Mouse (Mus musculus) right cerebral cortex, postnatal 36 days (tissue): ENCODE measurements around the gene Bcl11b.

Experiments used
- DNase-seq, 2 experiments: peaks; one replicate each; pipeline ENCODE4 v3.0.0; 2022; ENCODE audit warnings: low spot score in 2 of 2, mixed read lengths in 1 of 2

Bcl11b gene

DNA sequence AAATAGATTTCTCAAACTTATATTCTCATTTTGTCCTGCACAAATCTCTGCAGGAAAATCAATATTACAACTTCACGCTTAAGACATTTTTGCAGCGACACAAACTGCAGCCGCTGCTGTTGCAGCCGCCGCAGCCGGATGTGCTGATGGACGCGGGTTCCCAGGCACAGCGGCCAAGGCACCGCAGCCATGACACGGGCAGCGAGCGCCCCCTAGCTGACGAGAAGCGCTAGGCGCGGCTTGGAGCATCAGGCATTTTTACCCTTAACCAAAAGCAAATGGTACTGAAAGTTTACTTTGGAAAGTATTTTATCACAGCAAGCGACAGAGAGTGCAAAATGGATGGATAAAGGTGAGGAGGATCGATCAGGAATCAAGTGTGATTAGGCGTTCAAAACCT is 4.7 kb downstream of the Bcl11b start:
- peak; percentile 79 to 82 for DNase-seq

DNA sequence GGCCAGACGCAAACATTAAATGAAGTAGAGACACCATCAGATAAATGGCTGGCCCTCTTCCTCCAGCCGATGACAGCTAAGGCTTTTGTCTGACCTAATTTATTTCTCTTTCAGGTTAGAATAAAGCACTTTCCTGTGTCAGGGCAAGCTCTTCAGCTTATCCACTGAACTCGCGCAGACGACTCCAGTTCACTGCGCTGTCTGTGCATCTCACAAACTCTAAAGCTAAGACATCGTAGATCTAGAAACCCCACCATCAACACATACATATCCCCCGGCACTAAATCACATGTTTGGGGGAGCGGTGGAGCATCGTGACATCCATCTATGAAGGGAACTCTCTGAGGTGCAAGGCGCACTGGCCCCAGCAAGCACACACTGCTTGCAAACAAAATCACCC is 5.5 kb downstream of the Bcl11b start:
- DNase-seq, result no peak

DNA sequence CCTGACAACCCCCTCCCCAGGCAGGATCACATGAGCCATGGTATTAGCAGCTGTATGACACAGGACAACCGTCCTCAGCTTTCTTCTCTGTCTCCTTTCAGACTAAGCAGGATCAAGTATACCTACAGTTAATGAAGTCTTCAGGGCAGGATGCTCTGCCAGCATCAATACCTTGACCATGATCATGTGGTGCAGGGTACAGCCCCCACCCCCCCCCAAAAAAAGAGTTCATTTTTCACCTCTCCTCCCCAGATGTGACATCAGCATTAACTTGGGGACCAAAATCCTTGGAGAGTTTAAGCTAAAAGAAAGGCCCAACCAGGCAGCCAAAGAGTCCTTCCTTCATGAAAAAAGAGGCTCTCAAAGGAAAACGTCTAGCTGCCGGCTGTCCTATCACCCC is 6.2 kb downstream of the Bcl11b start:
- no peak for DNase-seq

DNA sequence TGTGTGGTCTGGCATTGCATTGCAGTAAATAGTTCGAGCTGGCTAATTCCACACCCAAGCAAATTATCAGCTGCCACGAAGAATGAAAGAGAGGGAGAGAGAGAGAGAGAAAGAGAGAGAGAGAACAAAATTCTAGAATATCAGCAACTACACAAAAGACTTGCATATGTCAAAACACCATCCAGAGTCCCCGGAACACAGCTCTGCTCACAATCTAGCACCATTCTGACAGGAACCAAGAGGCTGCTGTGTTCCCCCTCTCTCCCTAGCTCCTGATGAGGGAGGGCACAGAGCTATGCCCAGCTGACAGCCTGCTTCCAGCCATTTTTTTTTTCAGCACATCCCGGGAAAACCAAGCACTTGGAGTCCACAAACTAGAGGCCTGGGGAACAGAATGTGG is 6.6 kb downstream of the Bcl11b start:
- DNase-seq, result no peak

DNA sequence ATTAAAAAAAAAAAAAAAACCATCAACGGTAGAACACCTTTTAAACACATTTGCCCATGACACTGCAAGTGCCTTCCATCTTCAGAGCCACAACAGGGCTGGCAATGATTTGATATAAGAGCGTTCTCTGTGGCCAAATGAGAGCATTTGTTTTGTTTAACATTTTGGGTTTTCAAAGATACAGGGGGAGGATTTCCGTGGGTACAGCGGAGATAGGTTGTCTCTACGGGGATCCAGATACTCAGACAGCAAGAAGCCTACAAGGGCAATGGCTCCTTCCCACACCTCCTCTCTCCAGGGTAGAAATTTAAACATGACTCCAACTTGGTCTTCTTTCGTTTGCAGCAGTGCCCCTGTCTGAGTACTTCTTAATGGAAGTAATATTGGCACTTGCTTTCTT is 7.2 kb downstream of the Bcl11b start:
- no peak for DNase-seq

DNA sequence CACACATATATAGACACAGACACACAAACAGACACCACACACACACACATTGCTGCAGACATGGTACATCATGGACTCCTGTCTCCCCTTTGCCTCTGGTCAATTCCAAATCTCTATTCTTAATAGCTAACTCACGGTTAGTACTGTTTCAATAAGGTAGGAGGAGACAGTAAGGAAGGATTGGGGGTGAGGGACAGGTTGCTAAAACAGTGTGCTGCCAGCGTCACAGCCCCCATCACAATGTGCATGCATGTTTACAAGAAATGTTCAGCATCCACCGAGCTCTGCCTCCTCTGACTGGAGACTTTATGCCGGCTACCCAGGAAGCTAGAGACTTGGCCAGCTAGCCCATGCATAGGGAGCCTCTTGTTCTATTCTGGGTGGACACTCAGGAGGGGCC is 9.0 kb downstream of the Bcl11b start:
- DNase-seq, result no peak

DNA sequence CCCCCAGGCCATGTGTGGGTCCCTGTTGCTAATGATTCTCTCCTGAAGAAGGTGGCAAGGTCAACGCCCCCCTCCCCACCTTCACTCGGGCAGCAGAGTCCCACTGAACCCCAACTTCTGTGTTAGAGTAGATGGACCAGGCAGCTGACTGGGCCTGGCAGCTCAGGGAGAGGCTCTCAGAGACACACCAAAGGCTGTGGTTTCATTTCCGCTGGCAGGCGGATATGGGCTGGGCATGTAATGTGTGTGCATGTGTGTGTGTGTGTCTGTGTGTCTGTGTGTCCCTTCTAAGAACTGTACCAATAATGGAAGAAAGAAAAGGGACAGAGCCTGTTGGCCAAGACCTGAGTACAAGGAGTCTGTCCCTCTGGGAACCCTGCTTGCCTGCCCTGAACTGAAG is 10.4 kb downstream of the Bcl11b start:
- DNase-seq, result no peak

DNA sequence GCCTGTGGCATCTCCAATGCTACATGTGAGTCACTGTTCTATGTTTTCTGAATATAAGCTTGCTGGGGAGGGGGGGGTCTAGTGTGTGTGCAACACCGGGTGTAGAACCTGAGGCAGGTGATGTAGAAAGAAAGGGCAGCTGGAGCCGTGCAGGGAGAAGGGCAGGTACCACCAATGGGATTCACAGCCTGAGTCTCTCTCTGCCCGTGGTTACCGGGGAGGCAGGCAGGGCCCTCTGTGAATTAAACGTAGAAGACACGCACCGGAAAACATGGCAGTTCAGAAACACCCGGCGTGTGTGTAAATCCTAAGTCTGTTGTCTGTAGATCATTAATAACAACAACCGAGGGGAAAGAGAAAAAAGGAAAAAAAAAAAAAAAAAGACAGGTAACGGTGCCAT is 12.2 kb downstream of the Bcl11b start:
- DNase-seq, result no peak

DNA sequence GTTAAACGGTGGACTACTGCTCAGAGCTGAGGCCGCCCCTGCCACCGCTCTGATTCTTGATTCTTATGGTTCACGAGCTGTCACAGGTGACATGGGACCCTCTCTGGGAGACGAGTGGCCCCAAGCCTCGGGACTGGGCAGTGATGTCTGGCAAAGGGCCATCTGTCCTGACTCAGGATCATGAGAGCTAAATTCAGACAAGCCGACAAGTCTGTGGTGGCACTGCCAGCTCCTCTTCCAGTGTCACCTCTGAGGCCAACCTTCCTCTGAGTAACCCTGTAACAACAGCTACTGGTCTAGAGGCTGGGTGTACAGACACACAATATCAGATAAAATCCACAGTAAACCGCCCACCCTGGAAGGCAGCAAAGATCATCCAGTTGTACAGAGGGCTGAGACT is 20.2 kb downstream of the Bcl11b start:
- no peak for DNase-seq

DNA sequence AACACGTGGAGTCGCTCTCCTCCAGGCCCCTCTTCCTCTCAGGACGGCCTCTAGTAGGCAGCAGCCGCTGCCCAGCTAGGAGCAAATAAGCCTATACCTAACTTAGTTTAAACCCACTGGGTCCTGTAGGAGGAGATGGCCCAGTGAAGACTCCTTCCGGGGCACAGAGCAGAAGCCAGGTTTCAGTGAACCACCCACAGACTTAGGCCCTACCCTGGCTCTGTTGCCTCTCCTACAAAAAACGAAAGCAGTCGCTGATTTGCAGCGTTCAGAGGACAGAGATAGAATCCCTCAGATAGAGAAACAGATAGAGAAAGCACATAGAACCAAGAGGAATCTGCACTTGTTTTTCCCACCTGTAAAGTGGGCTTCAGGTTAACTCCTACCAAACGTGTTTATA is 21.1 kb downstream of the Bcl11b start:
- DNase-seq, result no peak

DNA sequence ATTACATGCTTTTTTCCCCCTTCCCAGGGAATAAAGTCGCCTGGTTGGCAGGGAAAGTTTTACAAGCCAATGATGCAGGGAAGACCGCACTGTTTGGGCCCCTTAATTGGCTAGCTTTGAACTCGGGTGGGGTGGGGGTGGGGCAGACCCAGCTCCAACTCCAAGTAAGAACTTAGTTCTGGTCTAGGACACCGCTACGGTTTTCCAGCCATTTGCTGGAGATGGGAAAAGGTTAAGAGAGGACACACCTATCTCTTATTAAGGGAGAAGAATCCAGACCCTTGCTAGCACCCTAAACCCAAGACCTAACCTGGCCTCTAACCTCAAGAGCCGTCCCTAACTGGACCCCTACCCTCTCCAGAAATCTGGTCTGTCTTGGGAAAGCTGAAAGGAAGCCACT is 22.2 kb downstream of the Bcl11b start:
- no peak for DNase-seq

DNA sequence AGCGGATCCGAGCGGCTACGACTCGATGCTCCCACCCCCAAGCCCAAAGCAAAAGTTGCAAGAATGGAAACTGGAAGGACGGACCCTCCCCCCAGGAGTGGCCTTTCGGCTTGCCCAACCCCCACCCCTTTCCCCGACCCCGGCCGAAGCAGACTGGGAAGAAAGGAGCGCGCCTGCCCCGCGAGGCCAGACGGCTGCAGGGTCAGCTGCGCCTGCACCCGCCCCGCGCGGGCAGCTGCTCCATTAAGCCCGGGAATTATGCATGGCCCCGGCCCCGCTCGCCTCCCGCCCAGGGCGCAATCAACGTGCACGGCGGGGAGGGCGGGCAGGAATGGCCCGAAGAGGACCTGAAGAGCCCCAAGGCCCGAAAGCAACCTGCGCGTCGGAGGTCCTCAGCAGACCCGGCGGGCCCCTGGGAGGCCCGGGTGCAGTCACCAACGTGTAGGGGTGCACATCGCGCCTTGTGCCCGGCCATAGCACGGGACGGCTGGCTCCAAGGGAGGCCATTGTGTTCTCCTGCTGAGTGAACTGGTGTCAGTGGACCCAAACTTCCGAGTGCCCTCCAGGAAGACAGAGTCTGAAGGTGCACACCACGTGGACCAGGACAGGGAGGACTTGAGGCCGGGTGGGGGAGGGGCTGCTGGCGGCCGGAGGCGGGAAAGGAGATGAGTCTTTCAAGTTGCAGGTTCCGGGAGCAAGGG is 23.0 kb downstream of the Bcl11b start:
- DNase-seq, result no peak

DNA sequence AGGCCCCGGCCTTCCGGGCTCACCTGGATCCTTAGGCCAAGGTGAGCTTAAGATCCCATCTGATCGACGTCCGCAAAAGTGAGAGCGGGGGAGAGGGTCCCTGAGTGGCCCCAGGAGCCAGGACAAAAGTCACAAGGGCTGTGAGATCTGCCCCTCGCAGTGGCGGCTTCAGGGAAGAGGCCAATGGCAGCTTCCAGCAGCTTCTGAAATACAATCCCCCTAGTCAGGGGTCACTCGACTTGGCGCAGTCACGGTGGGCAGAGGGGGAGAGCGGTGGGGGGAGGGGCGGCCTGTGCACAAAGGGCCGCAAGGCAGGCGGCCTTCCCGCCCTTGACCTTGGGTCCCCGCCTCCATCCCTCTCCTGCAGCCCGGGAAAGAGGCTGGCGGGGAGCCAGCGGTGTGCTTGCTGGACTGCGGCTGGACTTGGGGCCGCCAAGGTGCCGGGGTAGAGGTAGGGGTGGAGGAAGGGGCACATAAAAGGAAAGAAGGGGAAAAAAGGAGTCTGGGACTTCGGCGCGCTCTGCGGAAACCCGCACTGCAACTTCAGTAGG is 23.6 kb downstream of the Bcl11b start:
- DNase-seq, result no peak

DNA sequence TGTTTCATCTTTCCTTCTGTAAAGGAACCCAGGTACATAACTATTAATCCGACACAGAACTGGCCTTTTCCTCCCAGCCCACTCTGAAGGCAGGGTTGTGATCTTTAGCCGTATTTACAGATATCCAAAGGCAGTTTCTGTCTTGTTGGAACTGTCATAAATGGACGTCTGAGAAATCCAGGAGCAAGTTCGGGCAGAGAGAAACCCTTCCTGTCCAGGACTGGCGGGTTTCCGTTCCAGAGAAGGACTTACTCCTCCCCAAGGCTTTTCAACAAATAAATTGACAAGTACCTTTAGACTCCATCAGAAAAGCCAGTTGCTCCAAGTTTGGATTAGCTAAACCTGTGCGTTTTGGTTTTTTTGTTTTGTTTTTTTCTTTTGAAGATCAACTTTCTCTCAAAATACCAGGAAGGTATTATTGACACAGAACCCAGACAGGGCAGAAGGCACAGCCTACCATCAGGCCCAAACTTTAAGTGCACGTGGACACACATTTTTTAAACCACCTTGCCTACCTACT is 24.6 kb downstream of the Bcl11b start:
- no peak for DNase-seq

DNA sequence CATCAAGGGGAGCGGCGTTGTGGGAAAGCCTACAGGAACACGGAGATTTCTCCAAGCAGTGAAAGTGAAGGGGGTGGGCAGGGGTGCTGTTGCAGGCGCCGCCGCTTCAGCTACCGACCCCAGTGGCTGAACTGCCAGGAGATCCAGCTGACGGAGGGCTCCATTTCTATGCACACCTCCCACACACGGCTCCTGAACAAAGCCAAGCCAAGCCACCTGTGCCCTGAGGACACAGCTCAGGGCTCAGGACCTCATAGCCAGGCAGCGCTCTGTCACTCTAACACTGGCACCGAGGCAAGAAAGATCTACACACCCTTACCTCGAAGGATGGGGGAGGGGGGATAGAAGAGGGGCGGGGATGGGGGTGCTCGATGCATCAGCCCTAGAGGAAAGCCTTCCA is 25.3 kb downstream of the Bcl11b start:
- DNase-seq, result no peak

DNA sequence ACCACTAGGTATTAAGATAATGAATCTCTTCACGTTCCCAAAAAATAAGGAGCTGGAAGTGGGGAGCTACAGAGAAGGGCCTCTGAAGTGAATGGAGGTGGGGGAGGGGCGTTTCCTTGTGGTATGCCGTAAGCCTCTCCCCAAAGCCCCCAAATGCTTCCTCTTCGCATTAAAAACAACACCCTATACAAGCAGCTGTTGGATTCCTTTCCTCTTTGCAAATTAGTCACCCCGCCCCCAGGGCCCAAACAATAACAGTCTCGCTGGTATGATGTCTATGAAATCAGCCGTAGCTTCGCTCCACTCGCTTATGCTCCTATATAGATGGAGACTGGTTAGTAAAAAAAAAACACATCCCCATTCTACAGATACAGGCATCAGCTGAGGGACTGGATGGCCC is 25.9 kb downstream of the Bcl11b start:
- DNase-seq, result no peak

DNA sequence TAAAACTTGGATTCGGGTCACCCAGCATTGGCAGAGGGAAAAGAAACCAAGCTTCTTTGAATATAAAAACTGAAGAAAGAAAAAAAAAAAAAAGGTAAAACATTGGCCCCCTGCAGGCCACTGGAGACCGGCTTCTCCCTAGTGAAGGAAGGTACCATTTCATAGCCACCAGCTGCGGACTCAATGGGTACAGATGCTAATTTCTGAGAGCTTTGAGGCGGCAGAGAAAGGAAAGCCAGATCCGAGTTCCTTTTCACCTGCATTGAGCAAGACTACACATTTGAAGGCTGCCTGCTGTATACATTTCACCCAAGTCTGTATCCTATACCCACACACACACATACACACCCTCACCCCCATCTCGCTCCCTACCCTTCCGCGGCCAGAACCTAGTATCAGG is 26.3 kb downstream of the Bcl11b start:
- DNase-seq, result no peak

DNA sequence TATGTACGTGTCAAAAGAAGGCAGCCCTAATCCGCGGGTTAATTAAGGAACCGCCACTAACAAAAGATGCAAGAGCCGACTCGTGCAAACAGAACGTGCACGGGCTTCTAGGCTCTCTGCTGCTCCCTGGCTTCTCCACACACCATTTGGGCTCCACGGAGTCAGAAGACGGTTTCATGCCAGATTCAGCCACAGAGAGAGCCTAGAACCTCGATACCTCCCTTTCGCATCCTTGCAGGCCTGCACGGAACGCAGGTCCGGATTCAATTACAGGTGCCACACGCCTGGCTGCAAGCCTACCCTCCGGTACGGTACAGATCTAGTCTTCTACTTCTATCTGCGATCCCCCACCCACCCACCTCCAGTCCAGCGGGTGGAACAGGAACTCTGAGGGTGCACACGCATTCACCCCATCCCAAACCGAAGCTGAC is 26.8 kb downstream of the Bcl11b start:
- no peak for DNase-seq

DNA sequence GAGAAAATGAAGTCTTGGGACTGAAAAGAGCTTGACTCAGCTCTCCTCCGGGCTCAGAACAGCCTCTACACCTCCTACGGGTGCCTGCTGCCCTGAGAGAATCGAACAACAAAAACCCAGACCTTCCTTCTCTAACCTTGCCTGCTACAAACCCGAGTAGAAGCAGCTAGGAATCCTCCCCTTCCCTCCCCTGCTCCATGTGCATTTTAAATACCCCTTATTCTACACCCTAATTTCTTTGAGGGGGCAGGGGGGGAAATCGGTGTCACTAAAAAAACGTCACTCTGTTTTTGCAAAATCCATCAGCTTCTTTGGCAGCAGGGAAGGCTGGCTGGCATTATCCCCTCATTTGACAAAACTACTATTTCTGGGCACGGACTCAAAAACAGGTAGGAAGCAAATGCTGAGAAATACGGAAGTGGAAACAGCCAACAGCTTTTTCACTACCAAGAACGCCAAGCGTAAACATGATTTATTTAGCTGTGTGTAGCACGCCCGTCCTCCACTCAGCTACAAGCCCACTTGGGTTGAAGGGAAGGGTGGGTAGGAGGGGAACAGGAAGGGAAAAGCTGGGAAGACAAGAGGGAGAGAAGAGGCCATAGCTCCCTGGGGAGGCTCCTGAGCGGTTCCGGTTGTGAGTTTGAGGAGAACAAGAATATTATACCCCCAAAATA is 27.4 kb downstream of the Bcl11b start:
- DNase-seq, result peak in 1 of 2 experiments; percentile 35

DNA sequence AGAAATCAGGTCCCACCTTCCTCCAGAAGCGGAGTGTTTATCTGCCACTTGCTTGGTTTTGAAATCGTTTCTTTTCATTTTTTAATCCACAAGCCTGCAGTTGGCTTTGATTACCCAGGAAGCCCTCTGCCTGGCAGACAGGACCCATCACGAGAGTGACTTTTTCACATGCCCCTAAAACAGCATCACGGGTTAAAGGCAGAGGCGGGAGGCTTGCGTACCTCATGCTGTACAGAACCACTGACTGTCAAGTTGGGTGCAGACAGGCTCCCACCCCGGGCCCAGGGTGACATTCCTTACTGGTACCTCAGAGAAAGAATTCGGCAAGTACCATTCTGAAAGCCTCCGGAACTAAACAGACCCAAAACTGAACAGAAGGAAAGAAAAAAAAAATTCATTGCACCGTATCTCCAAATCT is 27.9 kb downstream of the Bcl11b start:
- DNase-seq, result no peak

DNA sequence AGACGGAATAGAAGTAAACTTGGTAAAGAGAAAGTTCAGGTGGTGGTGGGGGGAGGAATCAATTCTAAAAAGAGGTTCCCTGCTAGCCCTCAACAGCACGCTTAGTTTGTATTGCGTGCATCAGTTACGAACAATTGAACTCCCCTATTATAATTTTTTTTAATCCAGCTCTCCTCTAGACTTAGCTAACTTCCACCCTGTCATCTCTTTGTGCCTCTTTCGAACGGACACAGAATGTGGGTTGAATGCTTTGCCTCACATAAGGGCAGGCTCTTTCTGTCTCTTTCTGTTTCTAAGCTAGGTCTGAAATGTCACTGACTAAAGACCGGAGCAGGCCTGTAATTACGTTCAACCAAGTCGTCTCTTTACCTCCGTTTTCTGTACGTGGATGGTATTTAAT is 28.9 kb downstream of the Bcl11b start:
- DNase-seq, result no peak

DNA sequence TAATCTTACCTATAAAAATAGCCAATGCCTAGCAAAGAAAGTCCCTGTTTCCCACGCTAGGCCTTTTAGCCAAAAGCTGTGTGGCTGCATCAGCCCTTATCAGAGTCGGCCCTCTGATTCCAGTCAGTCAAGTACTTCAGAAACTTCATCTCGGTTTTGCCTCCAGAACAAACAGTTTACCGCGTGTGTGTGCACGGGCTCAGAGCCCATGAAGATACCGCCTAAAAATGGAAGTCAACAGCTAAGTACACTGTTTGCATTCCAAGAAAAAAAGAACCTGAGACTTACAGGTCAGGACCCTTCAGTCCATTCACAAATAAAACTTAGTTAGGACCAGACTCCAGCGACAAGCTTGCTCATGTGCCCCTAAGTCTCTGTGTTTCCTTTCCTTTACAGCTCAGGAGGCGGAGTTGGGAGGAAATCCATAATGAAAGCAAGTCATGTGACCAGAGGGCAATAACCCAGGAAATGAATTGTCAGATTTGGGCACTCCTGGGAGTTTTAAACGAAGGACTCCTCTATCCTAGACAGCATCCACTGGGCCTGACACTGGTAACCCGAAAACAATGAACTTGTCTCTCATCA is 29.8 kb downstream of the Bcl11b start:
- no peak for DNase-seq
